Mouse (Mus musculus): ENCODE measurements at regions not wholly inside any gene's neighbourhood (a gene's known extent, or its start where the extent isn't known, plus 50 kb on each side); places are given as distances from the start of the nearest gene placed in this dataset.

DNA sequence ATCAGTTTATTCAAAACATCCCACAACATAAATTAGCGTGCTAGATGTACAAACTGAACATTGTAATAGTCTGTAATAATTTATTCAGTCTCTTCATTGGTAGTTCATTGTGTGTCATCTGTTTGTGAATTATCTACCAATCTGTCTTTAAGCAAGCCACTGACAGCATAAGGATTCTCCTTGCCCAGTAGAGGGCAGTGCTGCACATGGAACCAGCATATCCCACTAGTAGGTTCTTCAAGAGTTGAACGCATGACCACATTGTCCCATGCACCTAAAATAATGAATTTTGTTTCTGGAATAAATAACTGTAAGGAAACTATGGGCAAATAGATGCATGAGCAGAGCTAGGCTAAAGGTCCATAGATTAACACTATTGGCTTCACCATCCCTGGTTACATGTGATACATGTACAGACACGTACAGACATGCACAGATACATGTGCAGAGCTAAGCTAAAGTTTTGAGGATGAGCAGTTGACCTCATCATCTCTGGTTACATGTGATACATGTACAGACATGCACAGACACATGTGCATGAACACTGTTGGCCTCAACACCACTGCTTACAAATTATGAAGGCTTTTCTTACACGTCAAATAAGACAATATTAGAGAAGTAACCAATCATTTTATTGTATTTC is 143.0 kb upstream of the Ctnnd2 start:
- DNase-seq: peak; percentile 2

DNA sequence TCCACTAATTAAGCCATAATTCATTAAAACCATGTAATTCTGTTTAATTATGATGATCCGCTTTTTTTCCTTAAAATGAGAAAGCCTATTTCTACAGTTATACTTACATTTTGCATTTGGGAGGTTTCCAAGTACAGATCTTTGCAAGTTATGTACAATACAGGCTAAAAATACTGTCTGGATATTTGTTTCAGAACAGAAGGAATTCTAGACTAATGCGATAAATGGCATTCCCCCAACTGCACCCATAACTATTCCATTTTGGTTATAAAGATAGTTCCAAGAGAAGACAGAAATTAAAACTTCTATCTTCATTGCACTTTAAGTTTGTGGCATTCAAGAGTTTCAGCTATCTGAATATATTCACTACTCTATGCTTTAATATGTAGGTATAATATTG is 137.0 kb upstream of the Ctnnd2 start:
- DNase-seq: no peak

DNA sequence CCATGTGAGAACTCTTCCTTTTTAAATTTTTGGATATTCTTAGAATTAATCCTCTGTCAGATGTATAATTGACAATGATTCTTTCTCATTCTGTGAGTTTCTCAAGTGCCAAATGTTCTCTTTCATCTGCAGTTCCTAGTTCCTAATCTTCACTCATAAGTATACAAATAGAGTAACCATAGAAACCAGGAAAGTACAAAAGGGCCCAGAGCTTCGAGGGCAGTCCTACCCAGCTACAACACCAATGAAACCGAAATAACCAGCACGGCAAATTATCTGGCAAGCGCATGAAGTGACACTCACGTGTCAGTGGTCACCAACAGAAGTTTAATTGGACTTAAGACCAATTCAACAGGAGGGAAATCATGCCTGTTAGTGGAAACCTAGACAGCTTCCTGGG is 121.5 kb upstream of the Ctnnd2 start:
- DNase-seq: no peak

DNA sequence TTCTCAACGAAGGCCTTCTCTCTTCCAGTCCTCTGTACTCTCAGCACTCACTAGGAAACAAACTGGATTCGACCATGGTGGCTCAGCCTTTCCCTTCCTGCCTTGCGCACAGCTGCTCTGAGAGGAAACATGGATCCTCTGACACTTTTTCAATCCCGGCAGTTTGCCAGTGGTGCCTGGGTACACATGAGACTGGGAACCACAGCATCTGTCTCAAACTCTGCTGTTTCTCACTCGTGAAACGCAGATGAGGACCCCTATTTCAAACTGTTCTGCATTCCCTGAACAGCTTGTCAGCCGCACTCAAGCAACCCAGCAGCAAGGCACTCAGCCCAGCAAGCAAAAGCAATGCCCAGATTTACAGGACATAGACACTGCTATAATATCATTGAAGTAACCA is 112.6 kb upstream of the Ctnnd2 start:
- DNase-seq: no peak

DNA sequence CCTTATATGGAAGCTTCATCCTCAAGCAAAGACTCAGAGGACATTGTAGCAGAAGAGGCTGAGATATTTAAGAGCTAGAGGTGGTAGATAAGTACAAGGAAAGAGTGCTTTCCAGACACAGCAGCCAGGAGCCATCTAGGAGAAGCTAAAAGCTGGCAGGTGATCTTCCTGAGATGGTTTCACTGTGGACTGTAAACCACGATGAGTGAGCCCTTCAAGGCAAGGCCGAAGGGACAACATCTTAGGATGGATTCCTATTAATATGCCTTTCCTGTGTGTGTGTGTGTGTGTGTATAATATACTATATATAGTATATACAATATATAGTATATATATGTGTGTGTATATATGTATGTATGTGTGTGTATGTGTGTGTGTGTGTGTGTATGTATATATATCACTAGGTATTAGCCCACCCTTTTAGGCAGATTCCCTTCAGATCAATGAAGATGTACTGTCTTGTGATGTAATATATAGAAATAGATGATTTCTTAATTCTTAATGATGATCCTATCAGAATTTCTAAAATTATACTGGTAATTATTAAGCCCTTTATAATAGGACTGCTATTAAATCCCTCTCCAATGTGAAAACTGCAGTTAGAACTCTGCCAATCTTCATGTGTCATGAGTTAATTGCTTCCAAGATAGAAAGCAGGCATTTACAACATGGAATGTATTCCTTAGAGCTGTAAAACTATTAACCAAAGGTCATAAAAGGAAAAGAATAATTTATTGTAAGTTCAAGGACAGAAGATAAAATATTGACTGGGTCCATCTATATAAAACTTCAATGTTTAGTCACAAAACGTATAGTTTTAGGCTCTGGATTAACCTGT is 111.7 kb upstream of the Ctnnd2 start:
- DNase-seq: no peak

DNA sequence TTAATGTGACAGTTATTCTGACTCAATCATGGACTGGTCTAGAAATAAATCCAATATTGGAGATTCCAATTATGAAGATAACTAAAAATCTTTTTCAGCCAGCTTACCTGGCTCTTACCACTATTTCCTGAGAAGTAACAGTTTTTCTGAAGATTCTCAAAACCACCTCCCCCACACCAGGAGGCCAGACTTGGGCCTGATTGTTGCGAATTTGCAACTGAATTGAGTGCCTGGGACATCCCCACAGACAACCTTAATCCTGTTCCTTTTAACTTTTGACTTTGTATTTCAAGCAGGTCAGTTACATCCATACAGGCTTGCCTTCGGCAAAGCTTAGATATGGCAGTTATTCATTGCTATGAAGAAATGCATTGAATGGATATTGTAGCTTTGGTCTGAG is 100.7 kb upstream of the Ctnnd2 start:
- no peak for DNase-seq

DNA sequence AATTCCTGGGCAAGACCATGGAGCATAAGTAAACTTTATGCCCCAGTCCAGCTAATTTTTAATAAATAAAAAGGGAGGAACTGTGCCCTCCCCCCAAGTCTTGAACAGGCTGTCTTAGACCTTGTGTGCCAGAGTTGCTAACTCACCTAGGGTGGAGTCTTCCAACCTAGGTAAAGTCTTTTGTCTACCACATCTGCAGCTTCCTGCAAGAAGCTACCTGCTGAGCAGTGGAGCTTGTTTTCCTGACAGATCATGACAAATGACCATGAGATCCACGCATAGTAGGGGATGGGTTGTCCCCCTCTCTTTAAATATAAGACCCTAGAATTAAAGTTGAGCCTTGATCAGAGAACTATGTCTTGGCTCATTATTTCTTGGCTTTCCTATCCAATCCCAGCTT is 100.1 kb upstream of the Ctnnd2 start:
- DNase-seq: no peak

DNA sequence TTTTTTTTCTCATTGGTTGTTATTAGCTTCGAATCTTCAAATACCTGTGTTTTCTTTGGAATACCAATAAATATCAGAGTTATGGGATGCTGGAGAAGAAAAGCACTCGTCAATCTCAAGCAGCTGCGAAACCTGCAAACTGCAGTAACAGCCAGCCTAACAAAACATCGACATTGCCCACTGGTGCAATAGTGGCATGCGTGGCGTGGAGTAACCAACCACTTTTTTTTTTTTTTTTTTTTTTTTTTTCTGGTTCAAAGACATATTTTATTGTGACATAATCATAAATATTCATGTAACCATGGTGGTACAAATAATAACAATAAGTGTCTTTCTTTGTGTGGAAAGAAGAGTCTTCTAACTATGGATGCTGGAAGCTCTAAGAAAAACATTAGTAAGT is 85.3 kb upstream of the Ctnnd2 start:
- DNase-seq: no peak

DNA sequence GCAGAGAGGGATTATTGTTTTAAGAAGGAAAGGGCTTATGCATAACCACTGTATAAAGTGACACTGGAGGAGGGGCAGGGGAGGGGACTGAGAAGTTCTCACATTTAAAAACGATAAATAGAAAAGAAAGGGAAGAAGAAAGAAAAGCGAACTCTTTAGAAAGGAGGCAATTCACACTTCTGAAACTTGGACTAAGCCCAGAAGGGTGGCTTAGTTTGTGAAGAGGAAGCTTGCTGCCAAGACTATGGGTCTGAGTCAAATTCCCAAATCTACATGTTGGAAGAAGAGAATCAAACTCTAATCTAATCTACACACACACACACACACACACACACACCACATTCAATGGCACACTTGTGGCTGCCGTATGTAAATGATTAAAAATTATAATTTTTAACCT is 50.3 kb upstream of the Ctnnd2 start:
- DNase-seq: no peak
